Mouse (Mus musculus) MEL (cell line): ENCODE data around the gene Pxk. TPM values are rescaled to one million over a fixed set of nuclear protein-coding genes. Genes with fewer than 3 reads are reported as not detected.

Experiments used
- DNase-seq: peaks from one replicate; pipeline ENCODE4 v3.0.0; 2011; ENCODE audit warnings: low read depth, low spot score
- H3K27ac ChIP-seq: 2 replicates; pipeline ENCODE4 v1.5.1; 2012; ENCODE audit warnings: low read depth, mild to moderate bottlenecking, control low read depth, low read length, moderate library complexity; ENCODE audit not compliant: control insufficient read depth
- H3K27me3 ChIP-seq, 2 experiments: fragments of 150-350 bp in 1 of 2; sonication (generic) in 1 of 2; 2 replicates each; pipeline ENCODE4 v1.6.1; 2012; ENCODE audit warnings: low read length in 2 of 2, mild to moderate bottlenecking in 2 of 2, improper control_type of control experiment in 1 of 2, moderate library complexity in 1 of 2; ENCODE audit not compliant: insufficient read depth in 2 of 2, control insufficient read depth in 1 of 2
- H3K36me3 ChIP-seq, 2 experiments: 2 replicates each; pipeline ENCODE4 v1.6.1; 2012 to 2014; ENCODE audit warnings: low read length in 2 of 2, improper control_type of control experiment in 1 of 2, inconsistent platforms in 1 of 2, mild to moderate bottlenecking in 1 of 2; ENCODE audit not compliant: insufficient read depth in 2 of 2, control insufficient read depth in 1 of 2
- H3K4me1 ChIP-seq, 2 experiments: fragments of 150-350 bp in 1 of 2; sonication (generic) in 1 of 2; 2 replicates each; pipeline ENCODE4 v1.6.1; 2012; ENCODE audit warnings: low read length in 2 of 2, improper control_type of control experiment in 1 of 2, mild to moderate bottlenecking in 1 of 2; ENCODE audit not compliant: insufficient read depth in 2 of 2, control insufficient read depth in 1 of 2
- H3K4me3 ChIP-seq, 2 experiments: fragments of 150-350 bp in 1 of 2; sonication (generic) in 1 of 2; 2 replicates each; pipeline ENCODE4 v1.5.1; 2012; ENCODE audit warnings: low read depth in 2 of 2, low read length in 2 of 2, mild to moderate bottlenecking in 2 of 2, moderate library complexity in 2 of 2, control low read depth in 1 of 2, improper control_type of control experiment in 1 of 2; ENCODE audit not compliant: control insufficient read depth in 1 of 2, insufficient read depth in 1 of 2
- H3K79me2 ChIP-seq: 2 replicates; pipeline ENCODE4 v1.6.1; 2012; ENCODE audit warnings: mild to moderate bottlenecking, low read length, moderate library complexity; ENCODE audit not compliant: control insufficient read depth, poor library complexity, insufficient read depth
- H3K9ac ChIP-seq: 2 replicates; pipeline ENCODE4 v1.6.1; 2012; ENCODE audit warnings: low read depth, mild to moderate bottlenecking, control low read depth, low read length, moderate library complexity; ENCODE audit not compliant: control insufficient read depth, poor library complexity, severe bottlenecking
- H3K9me3 ChIP-seq: fragments of 150-350 bp; sonication (generic); replicated peaks from 2 replicates; pipeline ENCODE4 v1.6.1; 2012; ENCODE audit warnings: mild to moderate bottlenecking, low read length, improper control_type of control experiment, moderate library complexity; ENCODE audit not compliant: insufficient read depth
- BHLHE40 ChIP-seq: IDR thresholded peaks from 2 replicates; pipeline ENCODE4 v1.6.1; 2012; ENCODE audit warnings: low read depth, mild to moderate bottlenecking, inconsistent platforms, low read length, improper control_type of control experiment, borderline replicate concordance
- CHD2 ChIP-seq: IDR thresholded peaks from 2 replicates; pipeline ENCODE4 v1.6.1; 2011; ENCODE audit warnings: low read length, improper control_type of control experiment
- CTCF ChIP-seq, 3 experiments: IDR thresholded peaks in 2 of 3; conservative IDR thresholded peaks in 1 of 3; 2 replicates each; pipeline ENCODE4 v1.5.1; 2011 to 2012; ENCODE audit warnings: low read length in 3 of 3, low read depth in 2 of 3, mild to moderate bottlenecking in 2 of 3, improper control_type of control experiment in 1 of 3, inconsistent platforms in 1 of 3, mixed read lengths in 1 of 3, moderate library complexity in 1 of 3; ENCODE audit not compliant: control insufficient read depth in 1 of 3, insufficient read depth in 1 of 3, poor library complexity in 1 of 3, severe bottlenecking in 1 of 3
- ELF1 ChIP-seq: IDR thresholded peaks from 2 replicates; pipeline ENCODE4 v1.6.1; 2014; ENCODE audit warnings: low read depth, mild to moderate bottlenecking, inconsistent platforms, low read length, improper control_type of control experiment, moderate library complexity
- EP300 ChIP-seq, 2 experiments: IDR thresholded peaks; 2 replicates each; pipeline ENCODE4 v1.6.1; 2011; ENCODE audit warnings: improper control_type of control experiment in 2 of 2, low read length in 2 of 2, low read depth in 1 of 2, mild to moderate bottlenecking in 1 of 2
- GABPA ChIP-seq: IDR thresholded peaks from 2 replicates; pipeline ENCODE4 v1.6.1; 2012; ENCODE audit warnings: low read depth, mild to moderate bottlenecking, inconsistent platforms, low read length, improper control_type of control experiment, moderate library complexity
- JUND ChIP-seq: IDR thresholded peaks from 2 replicates; pipeline ENCODE4 v1.6.1; 2011; ENCODE audit warnings: low read depth, mild to moderate bottlenecking, improper control_type of control experiment, low read length
- MEF2A ChIP-seq: IDR thresholded peaks from 2 replicates; pipeline ENCODE4 v1.6.1; 2014; ENCODE audit warnings: low read depth, mild to moderate bottlenecking, inconsistent platforms, low read length, improper control_type of control experiment; ENCODE audit not compliant: poor library complexity, insufficient replicate concordance, severe bottlenecking; ENCODE audit errors: extremely low read depth
- MXI1 ChIP-seq: IDR thresholded peaks from 2 replicates; pipeline ENCODE4 v1.6.1; 2011; ENCODE audit warnings: mild to moderate bottlenecking, low read depth, low read length, improper control_type of control experiment
- POLR2AphosphoS2 ChIP-seq: IDR thresholded peaks from 2 replicates; pipeline ENCODE4 v1.6.1; 2011; ENCODE audit warnings: low read length, improper control_type of control experiment
- SIN3A ChIP-seq: IDR thresholded peaks from 2 replicates; pipeline ENCODE4 v1.6.1; 2012; ENCODE audit warnings: low read length, improper control_type of control experiment, inconsistent platforms
- SMC3 ChIP-seq: IDR thresholded peaks from 2 replicates; pipeline ENCODE4 v1.6.1; 2011; ENCODE audit warnings: low read depth, low read length, improper control_type of control experiment
- TAL1 ChIP-seq: IDR thresholded peaks from 2 replicates; pipeline ENCODE4 v1.6.1; 2012; ENCODE audit warnings: mild to moderate bottlenecking, inconsistent platforms, low read length, moderate library complexity, mixed read lengths
- TCF12 ChIP-seq: IDR thresholded peaks from 2 replicates; pipeline ENCODE4 v1.6.1; 2014; ENCODE audit warnings: low read depth, mild to moderate bottlenecking, inconsistent platforms, low read length, improper control_type of control experiment, moderate library complexity
- UBTF ChIP-seq: IDR thresholded peaks from 2 replicates; pipeline ENCODE4 v1.6.1; 2012; ENCODE audit warnings: low read depth, mild to moderate bottlenecking, inconsistent platforms, low read length, improper control_type of control experiment, moderate library complexity, borderline replicate concordance; ENCODE audit not compliant: insufficient read depth
- USF1 ChIP-seq: IDR thresholded peaks from 2 replicates; pipeline ENCODE4 v1.6.1; 2014; ENCODE audit warnings: low read depth, mild to moderate bottlenecking, inconsistent platforms, low read length, improper control_type of control experiment, moderate library complexity
- ZC3H11A ChIP-seq: IDR thresholded peaks from 2 replicates; pipeline ENCODE4 v1.6.1; 2012; ENCODE audit warnings: low read depth, mild to moderate bottlenecking, inconsistent platforms, low read length, improper control_type of control experiment
- ZKSCAN1 ChIP-seq: IDR thresholded peaks from 2 replicates; pipeline ENCODE4 v1.6.1; 2012; ENCODE audit warnings: low read depth, mild to moderate bottlenecking, inconsistent platforms, low read length, improper control_type of control experiment, moderate library complexity
- ZMIZ1 ChIP-seq: IDR thresholded peaks from 2 replicates; pipeline ENCODE4 v1.6.1; 2012; ENCODE audit warnings: low read depth, mild to moderate bottlenecking, inconsistent platforms, low read length, improper control_type of control experiment, moderate library complexity
- ZNF384 ChIP-seq: IDR thresholded peaks from 2 replicates; pipeline ENCODE4 v1.6.1; 2012; ENCODE audit warnings: low read depth, mild to moderate bottlenecking, inconsistent platforms, low read length, improper control_type of control experiment
- polyA plus RNA-seq, 2 experiments: library from polyadenylated mRNA; stranded (reverse) in 1 of 2; unstranded in 1 of 2; fragments of >175 nt in 1 of 2; fragments of >200 nt in 1 of 2; gene quantifications; 2 replicates each; pipeline versions ENCODE4 v1.2.1 to v1.2.4; 2012; ENCODE audit warnings: low replicate concordance in 2 of 2, low read depth in 1 of 2; ENCODE audit not compliant: insufficient read length in 2 of 2, insufficient read depth in 1 of 2, missing spikeins in 1 of 2
- total RNA-seq: library from RNA; depleted of rRNA; stranded (reverse); fragments of 300-350 nt; gene quantifications from 2 replicates; pipeline ENCODE4 v1.2.3, GENCODE M21; 2012

Gene Pxk
- total and polyA plus RNA-seq, 3 experiments: 5.9 to 12.9 TPM; not detected in 1

- TF ChIP-seq MXI1 (no peak), USF1 (no peak), ELF1 (no peak), ZKSCAN1 (no peak), SIN3A (no peak), MEF2A (no peak), ZNF384 (no peak), CHD2 (no peak), GABPA (no peak), ZMIZ1 (no peak), EP300 (IDR thresholded peaks at IDR 0.05; ENCODE audit: low read depth in 1 of 2, low read length in 2 of 2) (no peak), ZC3H11A (no peak), JUND (no peak), CTCF (IDR thresholded peaks at IDR 0.05 in 2 of 3, conservative IDR thresholded peaks at IDR 0.05 in 1 of 3; ENCODE audit: control insufficient read depth in 1 of 3, insufficient read depth in 1 of 3, low read depth in 2 of 3, low read length in 3 of 3, poor library complexity in 1 of 3, severe bottlenecking in 1 of 3) (no peak), TAL1 (no peak), BHLHE40 (no peak), UBTF (no peak)
- Histone ChIP-seq H3K27me3 (no peaks in the 10 kb centered on the region), H3K36me3 (peaks cover 0 to 10% of the 10 kb centered on the region in 2 experiments; a peak in 3 of 4 replicates), H3K27ac (no peak overlapping the region), H3K9me3 (no peaks in the 10 kb centered on the region), H3K79me2 (peaks cover 1% of the 10 kb centered on the region; the same call in 1 of the 2 replicates), H3K4me1 (no peaks in the 10 kb centered on the region), H3K4me3 (no peak overlapping the region), H3K9ac (no peak overlapping the region)
- DNase-seq: no peak
Measured at GRCm38 (mm10) chr14:8093427-8093826, 4.6 kb upstream of the Pxk start.

GRCm38 (mm10) chr14:8094931-8095561 is 3.0 kb upstream of the Pxk start:
- DNase-seq: no peak
- Histone ChIP-seq H3K27ac (no peak overlapping the region), H3K27me3 (no peaks in the 10 kb centered on the region), H3K79me2 (peaks cover 1% of the 10 kb centered on the region; the same call in 1 of the 2 replicates), H3K36me3 (peaks cover 2 to 7% of the 10 kb centered on the region in 2 experiments), H3K9ac (no peak overlapping the region), H3K4me1 (peaks cover 4% of the 10 kb centered on the region in 2 experiments; a peak in 3 of 4 replicates), H3K4me3 (no peak overlapping the region), H3K9me3 (no peaks in the 10 kb centered on the region)
- TF ChIP-seq SMC3 (no peak), POLR2AphosphoS2 (no peak), TCF12 (no peak), CHD2 (no peak)
